Mouse (Mus musculus): ENCODE data around the gene Tceal9. TPM values are rescaled to one million over a fixed set of nuclear protein-coding genes. Genes with fewer than 3 reads are reported as not detected.
"Not testable (repeated sequence)": the region's sequence is repeated elsewhere in the genome, so short reads cannot be mapped to it uniquely, and the experiment has no call there.

Gene Tceal9
- total and polyA plus RNA-seq, 3 experiments = 79.9 to 197 (median 147) TPM

- Histone ChIP-seq H3K9ac (ENCODE audit: insufficient read depth, low read depth) (no peak overlapping the region), H3K4me2 (ENCODE audit: insufficient read depth, low read depth, poor library complexity, severe bottlenecking) (no peak overlapping the region), H3K4me3 (replicated peaks in 1 of 3; ENCODE audit: low read depth in 2 of 3, low read length in 2 of 3, poor library complexity in 1 of 3) (no peak overlapping the region), H3K36me3 (replicated peaks in 1 of 2; ENCODE audit: control insufficient read depth in 1 of 2, insufficient read depth in 1 of 2, low read length in 1 of 2) (peaks cover 0 to 10% of the 10 kb centered on the region in 2 experiments), H3K79me2 (replicated peaks; ENCODE audit: control insufficient read depth, extremely low read depth, insufficient read depth, poor library complexity, severe bottlenecking) (no peaks in the 10 kb centered on the region), H3K4me1 (ENCODE audit: control insufficient read depth in 1 of 2, insufficient read depth in 2 of 2) (peaks cover 6 to 7% of the 10 kb centered on the region in 2 experiments), H3K9me3 (replicated peaks; ENCODE audit: low read length) (no peaks in the 10 kb centered on the region), H3K27ac (ENCODE audit: insufficient read depth, low read depth) (no peak overlapping the region), H3K27me3 (replicated peaks) (no peaks in the 10 kb centered on the region)
- TF ChIP-seq ZC3H11A (IDR thresholded peaks at IDR 0.05; ENCODE audit: low read depth, low read length) (no peak), POLR2AphosphoS2 (IDR thresholded peaks at IDR 0.05; ENCODE audit: low read depth, low read length) (no peak), PAX5 (IDR thresholded peaks at IDR 0.05; ENCODE audit: low read length) (no peak), POLR2A (IDR thresholded peaks at IDR 0.05; ENCODE audit: low read depth, low read length) (no peak), IRF4 (IDR thresholded peaks at IDR 0.05; ENCODE audit: low read depth, low read length) (no peak), RAD21 (IDR thresholded peaks at IDR 0.05; ENCODE audit: low read depth, low read length) (no peak), NRF1 (IDR thresholded peaks at IDR 0.05; ENCODE audit: low read depth, low read length) (no peak), CHD2 (IDR thresholded peaks at IDR 0.05; ENCODE audit: low read length) (no peak), CTCF (conservative IDR thresholded peaks at IDR 0.05 in 1 of 2, IDR thresholded peaks at IDR 0.05 in 1 of 2; ENCODE audit: low read depth in 2 of 2, low read length in 2 of 2) (no peak), MAX (IDR thresholded peaks at IDR 0.05; ENCODE audit: low read length) (no peak), RCOR1 (conservative IDR thresholded peaks at IDR 0.05; ENCODE audit: low read depth, low read length) (no peak)
- no peak for DNase-seq (ENCODE audit: extremely low read depth)
- dilution Hi-C loops (cut with MboI; ENCODE audit: extremely low pct_ligation_motif_present, extremely low pct_unique_long_range_greater_than_20kb, low sequenced_read_pairs) = no loop called here
- in situ Hi-C loops (cut with MboI; ENCODE audit: low pct_ligation_motif_present, low pct_unique_long_range_greater_than_20kb, low sequenced_read_pairs) = no loop called here
Observed at GRCm38 (mm10) chrX:136268173-136268572, 23.3 kb downstream of the Tceal9 start.

- H3K27me3 ChIP-seq (replicated peaks); H3K79me2 ChIP-seq (replicated peaks; ENCODE audit: control insufficient read depth, extremely low read depth, insufficient read depth, poor library complexity, severe bottlenecking); in situ Hi-C loops (cut with MboI; ENCODE audit: low pct_ligation_motif_present, low pct_unique_long_range_greater_than_20kb, low sequenced_read_pairs); DNase-seq (ENCODE audit: extremely low read depth); dilution Hi-C loops (cut with MboI; ENCODE audit: extremely low pct_ligation_motif_present, extremely low pct_unique_long_range_greater_than_20kb, low sequenced_read_pairs); H3K27ac ChIP-seq (ENCODE audit: insufficient read depth, low read depth); H3K9me3 ChIP-seq (replicated peaks; ENCODE audit: low read length); H3K4me1 ChIP-seq (ENCODE audit: control insufficient read depth in 1 of 2, insufficient read depth in 2 of 2): not testable (repeated sequence)
- peak within 1 kb of the TSS; percentile 60; the same call in 1 of the 2 replicates for H3K4me2 ChIP-seq (ENCODE audit: insufficient read depth, low read depth, poor library complexity, severe bottlenecking)
- H3K36me3 ChIP-seq (replicated peaks in 1 of 2; ENCODE audit: control insufficient read depth in 1 of 2, insufficient read depth in 1 of 2, low read length in 1 of 2) = peaks cover 0 to 10% of the 10 kb centered on the region in 2 experiments
- peak within 1 kb of the TSS; percentile 20 to 65 (median 38) for H3K4me3 ChIP-seq (replicated peaks in 1 of 3; ENCODE audit: low read depth in 2 of 3, low read length in 2 of 3, poor library complexity in 1 of 3)
- H3K9ac ChIP-seq (ENCODE audit: insufficient read depth, low read depth) = peak within 1 kb of the TSS; percentile 66
Observed at GRCm38 (mm10) chrX:136269743-136270392, 25.0 kb downstream of the Tceal9 start, which contains the start of gene Bex3. Bex3 (plus strand) TSS chrX:136270253.

GRCm38 (mm10) chrX:136270393-136271111, 25.7 kb downstream of the Tceal9 start:
- DNase-seq (ENCODE audit: extremely low read depth) = peak; percentile 31
- peaks cover 0 to 10% of the 10 kb centered on the region in 2 experiments for H3K36me3 ChIP-seq (replicated peaks in 1 of 2; ENCODE audit: control insufficient read depth in 1 of 2, insufficient read depth in 1 of 2, low read length in 1 of 2)
- H3K4me1 ChIP-seq (ENCODE audit: control insufficient read depth in 1 of 2, insufficient read depth in 2 of 2); H3K79me2 ChIP-seq (replicated peaks; ENCODE audit: control insufficient read depth, extremely low read depth, insufficient read depth, poor library complexity, severe bottlenecking); H3K27me3 ChIP-seq (replicated peaks); H3K27ac ChIP-seq (ENCODE audit: insufficient read depth, low read depth); dilution Hi-C loops (cut with MboI; ENCODE audit: extremely low pct_ligation_motif_present, extremely low pct_unique_long_range_greater_than_20kb, low sequenced_read_pairs); in situ Hi-C loops (cut with MboI; ENCODE audit: low pct_ligation_motif_present, low pct_unique_long_range_greater_than_20kb, low sequenced_read_pairs); H3K9me3 ChIP-seq (replicated peaks; ENCODE audit: low read length): not testable (repeated sequence)
- H3K9ac ChIP-seq (ENCODE audit: insufficient read depth, low read depth) = peak overlapping the region; percentile 66
- peak overlapping the region in 2 of 3 experiments; percentile 38 to 65 for H3K4me3 ChIP-seq (replicated peaks in 1 of 3; ENCODE audit: low read depth in 2 of 3, low read length in 2 of 3, poor library complexity in 1 of 3)
- H3K4me2 ChIP-seq (ENCODE audit: insufficient read depth, low read depth, poor library complexity, severe bottlenecking) = peak overlapping the region; percentile 60; the same call in 1 of the 2 replicates
